Mouse (Mus musculus) testis, postnatal 10 days (tissue): ENCODE results near the gene Ndufaf7.

Source experiments
- DNase-seq: peaks from one replicate; pipeline ENCODE4 v3.0.0; 2021; ENCODE audit warnings: low spot score

Ndufaf7 gene

DNA sequence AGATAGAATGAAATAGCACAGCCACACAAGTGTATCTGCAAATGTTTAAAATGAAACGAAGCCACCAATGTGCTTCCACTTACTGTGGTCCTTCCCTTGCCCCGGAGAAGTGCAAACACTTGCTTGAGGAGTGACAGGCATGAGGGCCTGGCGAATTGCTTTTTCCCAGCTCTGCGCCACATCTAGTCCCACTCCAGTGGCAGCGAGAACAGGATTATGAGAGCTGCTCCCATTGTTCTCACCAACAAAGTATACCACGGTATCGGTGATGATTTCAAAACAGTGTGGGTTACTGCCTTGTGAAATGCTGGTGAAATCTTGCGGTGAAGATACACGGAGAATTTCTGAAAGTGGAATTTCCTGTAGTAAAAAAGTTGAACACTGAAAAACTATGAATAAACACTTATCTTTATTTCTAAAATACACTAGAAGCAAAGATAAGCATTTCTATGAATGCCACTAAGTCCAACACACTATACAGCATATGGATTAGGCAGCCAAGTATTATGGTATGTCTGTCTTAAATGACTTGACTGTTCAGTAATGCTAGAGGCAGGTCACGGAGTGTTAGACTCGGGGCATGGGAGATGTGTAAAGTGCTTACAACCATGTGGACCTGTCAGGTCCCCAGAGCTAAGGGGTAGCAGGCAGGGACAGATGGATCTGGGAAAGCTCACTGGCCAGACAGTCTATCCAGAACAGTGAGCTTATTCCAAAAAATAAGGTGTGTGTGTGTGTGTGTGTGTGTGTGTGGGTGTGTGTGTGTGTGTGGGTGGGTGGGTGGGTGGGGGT, 29.4 kb downstream of the Ndufaf7 start:
- no peak for DNase-seq

DNA sequence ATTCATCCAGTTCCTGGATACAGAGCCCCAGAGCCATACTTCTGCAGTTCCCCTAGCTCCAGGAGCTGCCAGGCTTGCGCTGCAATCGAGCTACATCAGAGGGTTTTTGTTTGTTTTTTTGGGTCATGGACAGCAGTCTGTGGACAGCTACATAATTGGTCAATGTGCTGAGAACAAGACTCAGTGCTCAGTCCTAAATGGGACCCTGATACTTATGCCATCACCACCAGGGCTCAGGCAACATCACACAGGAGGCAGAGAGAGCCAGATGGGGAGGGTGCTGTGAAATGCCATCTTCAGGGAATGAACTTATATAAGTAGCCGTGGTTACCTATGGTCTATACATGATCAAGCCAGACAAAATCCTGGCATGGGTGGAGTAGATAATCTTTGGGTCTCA, 31.6 kb downstream of the Ndufaf7 start:
- no peak for DNase-seq

DNA sequence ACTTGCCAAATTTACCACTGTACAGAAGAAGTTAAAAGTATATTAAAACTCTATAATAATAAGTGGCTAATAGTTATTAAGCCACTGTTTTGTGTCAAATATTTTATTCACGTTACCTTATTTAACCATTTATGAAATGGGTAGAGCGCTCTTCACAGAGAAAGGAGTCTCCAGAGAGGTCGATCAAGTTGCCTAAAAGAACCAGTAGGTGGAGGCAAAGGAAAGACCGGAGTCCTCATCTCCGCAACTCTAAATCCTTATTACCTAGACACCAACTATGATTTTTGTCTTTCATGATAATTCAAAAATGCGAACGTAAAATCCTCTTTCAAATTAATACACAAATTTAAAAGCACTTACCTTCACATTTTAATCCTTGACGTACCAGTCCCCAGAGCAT, 46.2 kb downstream of the Ndufaf7 start:
- no peak for DNase-seq

DNA sequence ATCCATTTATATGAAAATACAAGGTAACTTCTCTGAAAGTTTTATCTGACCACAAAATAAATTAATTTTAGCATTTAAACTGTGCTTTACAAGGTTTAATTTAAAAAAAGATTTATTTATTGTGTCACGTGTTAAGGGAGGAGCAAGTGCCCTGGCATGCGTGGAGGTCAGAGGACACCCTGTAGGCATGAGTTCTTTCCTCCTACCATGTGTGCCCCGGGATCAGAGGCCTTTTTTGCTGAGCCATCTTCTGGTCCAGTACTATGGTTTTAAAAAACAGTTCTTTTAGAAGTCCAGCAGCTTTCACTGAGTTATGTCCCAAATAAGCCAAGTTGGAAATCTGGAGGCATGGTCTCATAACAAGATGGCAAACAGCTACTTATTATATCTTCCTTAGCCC, 46.8 kb downstream of the Ndufaf7 start:
- DNase-seq: no peak

DNA sequence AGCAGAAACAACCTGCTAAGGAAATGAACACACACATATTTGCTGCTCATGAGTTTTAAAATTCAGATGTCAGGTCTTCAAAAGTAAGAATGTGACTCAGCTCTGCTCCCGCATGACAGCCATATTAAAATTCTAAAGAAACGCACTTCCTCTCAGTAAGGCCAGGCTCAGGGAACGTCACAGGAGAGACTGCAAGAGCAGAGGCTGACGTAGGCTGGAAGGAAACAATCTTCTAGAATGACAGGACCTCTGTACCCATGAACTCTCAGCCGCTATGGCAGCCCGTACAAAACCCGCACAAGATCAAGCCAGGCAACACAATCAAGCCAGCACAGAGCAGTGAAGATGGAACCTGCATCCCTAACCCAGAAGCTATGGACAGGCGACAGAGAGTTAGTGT, 52.1 kb downstream of the Ndufaf7 start:
- DNase-seq: no peak

DNA sequence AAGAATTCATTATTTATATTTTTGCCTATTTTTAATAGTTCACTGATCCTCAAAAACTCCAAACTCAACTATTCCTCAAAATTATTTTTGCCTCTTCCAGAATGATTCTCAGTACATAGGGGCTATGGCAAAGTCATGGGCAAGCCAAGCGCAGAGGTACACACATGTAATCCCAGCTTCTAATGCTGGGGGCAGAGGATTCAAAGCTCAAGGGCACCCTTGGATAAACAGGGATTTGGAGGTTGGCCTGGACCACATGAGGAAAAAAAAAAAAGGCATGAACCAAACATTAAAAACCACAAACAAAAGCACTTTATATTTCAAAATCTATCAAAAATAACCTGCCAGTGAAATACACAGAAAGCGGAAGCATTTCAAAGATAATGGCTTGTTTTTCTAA, 54.6 kb downstream of the Ndufaf7 start:
- DNase-seq: no peak

DNA sequence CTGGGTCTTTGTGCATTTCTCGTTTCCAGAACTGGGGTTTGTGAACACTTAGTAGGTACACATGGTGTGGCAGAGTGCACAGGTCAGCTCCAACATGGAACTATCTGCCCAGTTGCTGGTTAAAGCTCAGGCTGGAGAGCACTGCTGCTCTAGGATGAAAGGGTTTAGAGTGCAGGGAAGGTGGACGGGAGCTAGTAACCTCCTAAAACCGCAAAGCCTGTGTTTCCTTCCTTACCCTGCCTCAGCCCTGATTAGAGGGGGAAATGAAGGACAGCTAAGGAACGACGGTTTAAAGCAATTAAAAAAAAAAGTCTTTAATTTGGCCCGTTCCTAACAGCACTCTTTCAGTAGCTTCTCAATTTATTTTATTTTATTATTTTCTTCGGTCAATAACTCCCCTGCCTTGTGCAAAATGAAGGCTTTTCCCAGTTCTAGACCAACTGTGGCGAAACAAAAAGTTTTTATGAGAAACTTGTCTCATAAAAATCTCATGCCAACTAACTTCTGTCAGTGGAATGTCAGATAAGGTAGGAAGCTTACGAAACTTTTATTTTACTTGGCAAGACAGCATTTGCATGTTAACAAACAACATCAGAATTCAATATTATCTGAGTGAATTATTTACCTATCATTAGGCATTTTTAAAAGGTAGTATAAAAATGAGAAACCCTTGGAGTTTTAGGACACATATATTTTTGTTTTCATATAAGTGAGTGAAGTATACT, 55.5 kb downstream of the Ndufaf7 start:
- no peak for DNase-seq

DNA sequence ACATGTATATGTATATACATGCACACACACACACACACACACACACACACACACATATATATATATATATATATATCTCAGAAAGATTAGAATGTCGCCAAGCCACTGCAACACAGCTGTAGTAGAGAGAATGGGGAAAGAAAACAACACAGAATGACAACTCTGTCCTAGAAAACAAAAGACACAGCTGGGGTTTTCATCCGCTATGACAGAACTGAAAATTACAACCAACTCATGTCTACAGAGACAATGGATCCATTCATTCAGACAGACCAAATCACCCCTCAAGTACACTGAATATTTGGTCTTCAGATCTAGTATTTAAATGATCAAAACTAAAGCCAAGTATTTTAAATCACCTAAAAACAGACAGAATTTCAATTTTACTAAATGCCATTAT, 56.7 kb downstream of the Ndufaf7 start:
- no peak for DNase-seq

DNA sequence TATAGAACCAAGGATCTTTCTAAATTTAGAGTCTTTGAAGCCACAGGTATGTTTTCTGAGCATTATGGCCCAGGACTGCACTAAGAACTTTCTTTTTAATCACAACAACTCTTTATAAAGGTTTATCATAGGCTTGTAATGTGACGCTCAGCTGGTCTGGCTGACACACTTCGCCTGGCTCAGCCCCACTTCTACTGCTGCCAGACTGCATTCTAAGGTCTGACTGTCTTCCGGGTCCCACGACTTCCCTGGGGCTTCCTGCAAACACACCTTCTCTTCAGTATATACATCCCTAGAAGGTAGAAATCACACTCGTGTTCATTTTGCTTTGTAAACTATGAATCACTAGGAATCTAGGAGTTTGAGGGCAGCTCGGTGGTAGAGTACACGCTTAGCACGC, 57.4 kb downstream of the Ndufaf7 start:
- no peak for DNase-seq

DNA sequence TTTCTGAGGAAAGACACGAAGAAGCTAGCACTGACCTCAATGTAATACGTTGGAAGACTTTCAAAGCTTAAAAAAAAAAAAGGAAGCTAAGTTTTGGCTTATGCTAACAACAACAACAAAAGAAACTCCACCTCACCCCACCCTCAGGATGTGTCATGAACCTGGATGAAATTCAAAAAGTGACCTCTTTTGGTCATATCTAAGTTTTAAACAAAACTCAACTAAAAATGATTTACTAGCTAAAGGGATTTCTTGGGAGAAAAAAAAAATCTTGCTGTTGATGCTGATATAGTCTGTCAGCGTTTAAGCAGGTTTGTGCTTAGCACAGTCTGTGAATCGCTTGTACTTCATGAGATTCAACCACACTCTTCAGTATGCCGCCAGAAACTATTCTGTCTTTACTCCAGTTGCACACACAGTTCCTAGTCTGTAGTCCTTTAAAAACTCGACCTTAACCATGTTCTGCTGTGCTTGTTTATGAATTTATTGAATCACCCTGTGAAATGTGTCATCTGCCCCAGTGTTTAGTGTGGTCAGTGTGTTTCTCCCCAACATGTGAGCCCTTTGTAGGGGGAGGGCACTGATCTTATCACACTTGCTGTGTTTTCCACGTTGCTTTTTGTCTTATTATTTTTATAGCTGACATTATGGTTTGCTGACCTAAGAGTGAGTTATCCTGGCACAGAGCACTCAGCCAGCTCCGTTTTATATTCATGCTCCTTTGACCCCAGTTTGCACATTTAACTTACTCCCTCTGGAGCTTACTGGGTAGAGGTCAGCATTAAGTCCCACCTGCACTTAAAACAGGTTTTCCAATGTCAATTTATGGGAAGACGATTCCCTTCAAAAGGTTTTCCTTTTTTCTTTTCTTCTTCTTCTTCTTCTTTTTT, 58.2 kb downstream of the Ndufaf7 start:
- no peak for DNase-seq
